In genomic region chr1:107608942-107609341, GRCm38 (mm10) we compare ENCODE assay signal across 22 mouse cellular contexts. TPM values are rescaled to one million over a fixed set of nuclear protein-coding genes. Genes with fewer than 3 reads are reported as not detected.
A peak's percentile ranks its signal among the peaks of the same experiment; 100 is the strongest.
DNase-seq lines count a peak whose midpoint lies in the region; ATAC-seq and TF ChIP-seq lines count a peak whose summit lies in the region.
"Had no signal": no experiment of that assay in that cellular context is flagged by ENCODE, and none has a peak within 500 bp of the region (broad histone marks: within the 10 kb centered on the region; RNA-seq: fewer than 3 reads in every experiment).

No protein-coding gene starts in this region.

- peak; percentile 17 for DNase-seq in kidney, adult 2 months
- no peak for DNase-seq in kidney, postnatal 4 days
- DNase-seq in kidney, adult 11 months: no peak
- DNase-seq in Patski (ENCODE audit: low read depth, low spot score): no peak
- DNase-seq: adrenal gland, adult 2 months; adrenal gland, postnatal 10 days; adrenal gland, postnatal 25 days; B cell, adult 2 months; cerebellum, adult 11 months; cerebellum, adult 18-20 months; cerebellum, adult 9-10 months; cerebellum, postnatal 10 days; cerebellum, postnatal 25 days; forebrain, postnatal 0 days had no signal

- no peaks in the 10 kb centered on the region for H3K4me1 ChIP-seq in kidney, adult 2 months (ENCODE audit: control insufficient read depth, insufficient read depth, low read length)
- no peaks in the 10 kb centered on the region for H3K4me1 ChIP-seq in kidney, embryonic 16.5 days (ENCODE audit: insufficient read depth, low read length)
- H3K4me1 ChIP-seq: embryonic facial prominence, embryonic 10.5 days; embryonic facial prominence, embryonic 12.5 days; forebrain, embryonic 13.5 days; forebrain, embryonic 15.5 days had no signal

- H3K4me3 ChIP-seq in kidney, adult 2 months (ENCODE audit: insufficient read depth, low read depth, low read length): no peak overlapping the region
- no peak overlapping the region for H3K4me3 ChIP-seq in kidney, embryonic 16.5 days (ENCODE audit: low read length)
- H3K4me3 ChIP-seq: embryonic facial prominence, embryonic 10.5 days; embryonic facial prominence, embryonic 12.5 days; forebrain, embryonic 13.5 days; forebrain, embryonic 15.5 days had no signal

- H3K36me3 ChIP-seq in kidney, adult 2 months (ENCODE audit: control insufficient read depth, insufficient read depth, low read length): no peaks in the 10 kb centered on the region
- no peaks in the 10 kb centered on the region for H3K36me3 ChIP-seq in kidney, embryonic 16.5 days (ENCODE audit: insufficient read depth, low read length)
- H3K36me3 ChIP-seq: embryonic facial prominence, embryonic 10.5 days; embryonic facial prominence, embryonic 12.5 days; forebrain, embryonic 15.5 days; G1E had no signal

- H3K9ac ChIP-seq in kidney, embryonic 16.5 days (replicated peaks; ENCODE audit: low read length): no peak overlapping the region
- H3K9ac ChIP-seq: embryonic facial prominence, embryonic 12.5 days; forebrain, embryonic 13.5 days; forebrain, embryonic 15.5 days; forebrain, postnatal 0 days had no signal

- CTCF ChIA-PET in Patski (lab: Charles Lee): interaction anchor here (1.0 to 2.2 kb wide), 2 partner anchors 11 to 16 kb away, joined by 3 to 10 read pairs; no protein-coding TSS in a partner anchor

- ATAC-seq in kidney, embryonic 16.5 days (ENCODE audit: low FRiP score, low TSS enrichment): peak; percentile 59; the same call in 1 of the 2 replicates
- ATAC-seq in Patski: peak; percentile 44
- ATAC-seq: CD4-positive, CD25-positive, alpha-beta regulatory T cell, adult 4 months; forebrain, embryonic 13.5 days; forebrain, embryonic 15.5 days; forebrain, postnatal 0 days had no signal

- H3K4me2 ChIP-seq in kidney, embryonic 16.5 days (replicated peaks; ENCODE audit: low read depth, low read length): no peak overlapping the region
- H3K4me2 ChIP-seq: embryonic facial prominence, embryonic 12.5 days; forebrain, embryonic 13.5 days; forebrain, embryonic 15.5 days had no signal

- WGBS in kidney, adult 2 months: 22% methylated on average over 1 of the region's 1 CpGs
- WGBS in kidney, embryonic 16.5 days: 24% methylated on average over 1 of the region's 1 CpGs

- in situ Hi-C loops in Patski (cut with MboI; ENCODE audit: low pct_unique_long_range_greater_than_20kb): no loop called here

- H3K27me3 ChIP-seq in kidney, adult 2 months (replicated peaks; ENCODE audit: control insufficient read depth, insufficient read depth, low read length): no peaks in the 10 kb centered on the region
- no peaks in the 10 kb centered on the region for H3K27me3 ChIP-seq in kidney, embryonic 16.5 days (ENCODE audit: insufficient read depth, low read length)
- no peaks in the 10 kb centered on the region for H3K27me3 ChIP-seq in Patski
- H3K27me3 ChIP-seq: CH12.LX; embryonic facial prominence, embryonic 12.5 days; forebrain, embryonic 13.5 days; forebrain, embryonic 15.5 days had no signal

- H3K9me3 ChIP-seq in kidney, embryonic 16.5 days (ENCODE audit: low read length): no peaks in the 10 kb centered on the region
- H3K9me3 ChIP-seq: embryonic facial prominence, embryonic 10.5 days; embryonic facial prominence, embryonic 12.5 days; forebrain, embryonic 13.5 days; forebrain, embryonic 15.5 days had no signal

- H3K27ac ChIP-seq in kidney, adult 2 months (ENCODE audit: insufficient read depth, low read depth, low read length): no peak overlapping the region
- H3K27ac ChIP-seq in kidney, embryonic 16.5 days (ENCODE audit: low read length): no peak overlapping the region
- H3K27ac ChIP-seq: embryonic facial prominence, embryonic 10.5 days; embryonic facial prominence, embryonic 12.5 days; forebrain, embryonic 13.5 days; forebrain, embryonic 15.5 days had no signal

- POLR2A ChIA-PET in Patski (lab: Charles Lee): no interaction called here

- no peak for TF ChIP-seq POLR2A in kidney, adult 2 months (IDR thresholded peaks at IDR 0.05; ENCODE audit: low read depth, low read length)

- TF ChIP-seq CTCF in kidney, adult 2 months (conservative IDR thresholded peaks at IDR 0.05; ENCODE audit: insufficient read depth, insufficient read length, low read depth, low read length): no peak
- no peak for TF ChIP-seq CTCF in Patski (IDR thresholded peaks at IDR 0.05)

RNA-seq across cellular contexts. Expression of gene Serpinb8, which starts 19.1 kb away (rescaled TPM):
- 7.5 and 11.0 TPM in 2 replicates for polyA plus RNA-seq in kidney, adult 2 months (2012; rRNA removed)
- 1.0 and 1.1 TPM in 2 replicates for polyA plus RNA-seq in kidney, embryonic 16.5 days (2015; fragmentation: Nextera tagmentation; extraction: Ambion mirVana)
- polyA plus RNA-seq in Patski (2021): 37.6 TPM
- polyA plus RNA-seq: CD4-positive, CD25-positive, alpha-beta regulatory T cell, adult 4 months had no signal
